Mouse (Mus musculus) lung, postnatal 36 days (tissue): ENCODE data around the gene Vdac2.

Experiments
- DNase-seq: peaks from one replicate; pipeline ENCODE4 v3.0.0; 2022; ENCODE audit warnings: mixed read lengths

The Vdac2 gene

GRCm38 (mm10) chr14:21853456-21854109 is 28.5 kb downstream of the Vdac2 start:
- DNase-seq, result peak; percentile 91

- no peak for DNase-seq
Observed at GRCm38 (mm10) chr14:21854271-21854670, 29.2 kb downstream of the Vdac2 start.

GRCm38 (mm10) chr14:21855961-21856360 is 30.9 kb downstream of the Vdac2 start:
- DNase-seq, result no peak

GRCm38 (mm10) chr14:21856886-21857285 is 31.8 kb downstream of the Vdac2 start:
- no peak for DNase-seq

GRCm38 (mm10) chr14:21866291-21866690 is 41.3 kb downstream of the Vdac2 start:
- no peak for DNase-seq

GRCm38 (mm10) chr14:21866816-21867215 is 41.8 kb downstream of the Vdac2 start:
- no peak for DNase-seq

GRCm38 (mm10) chr14:21890430-21890829 is 65.4 kb downstream of the Vdac2 start:
- peak; percentile 67 for DNase-seq

- peak; percentile 42 for DNase-seq
Observed at GRCm38 (mm10) chr14:21891581-21892340, 66.7 kb downstream of the Vdac2 start.

GRCm38 (mm10) chr14:21892341-21892659 is 67.3 kb downstream of the Vdac2 start:
- no peak for DNase-seq
